Mouse (Mus musculus): Measurements from ENCODE around the gene Zfp408. TPM values are rescaled to one million over a fixed set of nuclear protein-coding genes. Genes with fewer than 3 reads are reported as not detected.
"Not testable (repeated sequence)": the region's sequence is repeated elsewhere in the genome, so short reads cannot be mapped to it uniquely, and the experiment has no call there.

Zfp408 gene
- polyA plus RNA-seq, 1 experiment from 2014 or later = 7.6 TPM

GRCm38 (mm10) chr2:91623366-91623765 is 26.2 kb downstream of the Zfp408 start:
- WGBS = 89% methylated on average over 7 of the region's 7 CpGs
- not testable (repeated sequence) for H3K27ac ChIP-seq (ENCODE audit: low read length); H3K4me1 ChIP-seq (ENCODE audit: control insufficient read depth, insufficient read depth, low read length); H3K4me3 ChIP-seq (ENCODE audit: low read depth, low read length); ATAC-seq (ENCODE audit: insufficient number of reproducible peaks, insufficient read depth, low FRiP score, low read depth); H3K4me2 ChIP-seq (replicated peaks; ENCODE audit: low read depth, low read length); H3K9ac ChIP-seq (replicated peaks; ENCODE audit: low read depth, low read length); H3K27me3 ChIP-seq (ENCODE audit: control insufficient read depth, insufficient read depth, low read length); H3K9me3 ChIP-seq (ENCODE audit: control insufficient read depth, low read depth, low read length)
- peaks cover 29% of the 10 kb centered on the region for H3K36me3 ChIP-seq (ENCODE audit: control insufficient read depth, insufficient read depth, low read length)

- Histone ChIP-seq H3K4me1 (ENCODE audit: control insufficient read depth, insufficient read depth, low read length) (no peaks in the 10 kb centered on the region), H3K27ac (ENCODE audit: low read length) (no peak overlapping the region), H3K4me2 (replicated peaks; ENCODE audit: low read depth, low read length) (no peak overlapping the region), H3K27me3 (ENCODE audit: control insufficient read depth, insufficient read depth, low read length) (no peaks in the 10 kb centered on the region), H3K9ac (replicated peaks; ENCODE audit: low read depth, low read length) (no peak overlapping the region), H3K36me3 (ENCODE audit: control insufficient read depth, insufficient read depth, low read length) (peaks cover 38% of the 10 kb centered on the region), H3K9me3 (ENCODE audit: control insufficient read depth, low read depth, low read length) (no peaks in the 10 kb centered on the region), H3K4me3 (ENCODE audit: low read depth, low read length) (no peak overlapping the region)
- no peak for ATAC-seq (ENCODE audit: insufficient number of reproducible peaks, insufficient read depth, low FRiP score, low read depth)
- 96% methylated on average over 5 of the region's 5 CpGs for WGBS
Observed at GRCm38 (mm10) chr2:91622356-91622755, 27.2 kb downstream of the Zfp408 start.

GRCm38 (mm10) chr2:91609370-91609769 is 40.2 kb downstream of the Zfp408 start:
- not testable (repeated sequence) for H3K27me3 ChIP-seq (ENCODE audit: control insufficient read depth, insufficient read depth, low read length); H3K27ac ChIP-seq (ENCODE audit: low read length); H3K9ac ChIP-seq (replicated peaks; ENCODE audit: low read depth, low read length); H3K4me3 ChIP-seq (ENCODE audit: low read depth, low read length); H3K9me3 ChIP-seq (ENCODE audit: control insufficient read depth, low read depth, low read length); H3K4me2 ChIP-seq (replicated peaks; ENCODE audit: low read depth, low read length); H3K4me1 ChIP-seq (ENCODE audit: control insufficient read depth, insufficient read depth, low read length); ATAC-seq (ENCODE audit: insufficient number of reproducible peaks, insufficient read depth, low FRiP score, low read depth)
- peaks cover 55% of the 10 kb centered on the region for H3K36me3 ChIP-seq (ENCODE audit: control insufficient read depth, insufficient read depth, low read length)

- no peak for ATAC-seq (ENCODE audit: insufficient number of reproducible peaks, insufficient read depth, low FRiP score, low read depth)
- H3K9me3 ChIP-seq (ENCODE audit: control insufficient read depth, low read depth, low read length) = no peaks in the 10 kb centered on the region
- H3K9ac ChIP-seq (replicated peaks; ENCODE audit: low read depth, low read length) = no peak overlapping the region
- no peak overlapping the region for H3K4me3 ChIP-seq (ENCODE audit: low read depth, low read length)
- no peaks in the 10 kb centered on the region for H3K4me1 ChIP-seq (ENCODE audit: control insufficient read depth, insufficient read depth, low read length)
- H3K36me3 ChIP-seq (ENCODE audit: control insufficient read depth, insufficient read depth, low read length) = peaks cover 79% of the 10 kb centered on the region
- 91% methylated on average over 4 of the region's 4 CpGs for WGBS
- H3K27me3 ChIP-seq (ENCODE audit: control insufficient read depth, insufficient read depth, low read length) = no peaks in the 10 kb centered on the region
- no peak overlapping the region for H3K4me2 ChIP-seq (replicated peaks; ENCODE audit: low read depth, low read length)
- H3K27ac ChIP-seq (ENCODE audit: low read length) = no peak overlapping the region
Observed at GRCm38 (mm10) chr2:91602389-91602788, 47.2 kb downstream of the Zfp408 start.

GRCm38 (mm10) chr2:91600475-91600874 is 49.1 kb downstream of the Zfp408 start:
- H3K4me3 ChIP-seq (ENCODE audit: low read depth, low read length) = no peak overlapping the region
- no peak overlapping the region for H3K9ac ChIP-seq (replicated peaks; ENCODE audit: low read depth, low read length)
- peaks cover 82% of the 10 kb centered on the region for H3K36me3 ChIP-seq (ENCODE audit: control insufficient read depth, insufficient read depth, low read length)
- H3K27me3 ChIP-seq (ENCODE audit: control insufficient read depth, insufficient read depth, low read length) = no peaks in the 10 kb centered on the region
- H3K4me1 ChIP-seq (ENCODE audit: control insufficient read depth, insufficient read depth, low read length) = no peaks in the 10 kb centered on the region
- H3K4me2 ChIP-seq (replicated peaks; ENCODE audit: low read depth, low read length) = no peak overlapping the region
- no peak for ATAC-seq (ENCODE audit: insufficient number of reproducible peaks, insufficient read depth, low FRiP score, low read depth)
- no peak overlapping the region for H3K27ac ChIP-seq (ENCODE audit: low read length)
- 97% methylated on average over 4 of the region's 4 CpGs for WGBS
- no peaks in the 10 kb centered on the region for H3K9me3 ChIP-seq (ENCODE audit: control insufficient read depth, low read depth, low read length)

Other genes with a start within 250 kb of the Zfp408 start
- 60.0 and 67.1 TPM in 2 replicates for gene 1110051M20Rik, start 205.1 kb downstream of the Zfp408 start, polyA plus RNA-seq (2014; fragmentation: Nextera tagmentation; extraction: Ambion mirVana)
- 5.2 and 5.9 TPM in 2 replicates for gene Lrp4, start 192.3 kb downstream of the Zfp408 start, polyA plus RNA-seq (2014; fragmentation: Nextera tagmentation; extraction: Ambion mirVana)
- gene Ckap5, start 123.0 kb downstream of the Zfp408 start, polyA plus RNA-seq (2014; fragmentation: Nextera tagmentation; extraction: Ambion mirVana) = 99.3 and 99.9 TPM in 2 replicates
- 0.13 and 0.61 TPM in 2 replicates for gene F2, start 13.4 kb downstream of the Zfp408 start, polyA plus RNA-seq (2014; fragmentation: Nextera tagmentation; extraction: Ambion mirVana)
- gene Arhgap1, start 69 bp upstream of the Zfp408 start, polyA plus RNA-seq (2014; fragmentation: Nextera tagmentation; extraction: Ambion mirVana) = 147 and 154 TPM in 2 replicates
- 27.8 and 30.0 TPM in 2 replicates for gene Atg13, start 60.8 kb upstream of the Zfp408 start, polyA plus RNA-seq (2014; fragmentation: Nextera tagmentation; extraction: Ambion mirVana)
- gene Harbi1, start 61.1 kb upstream of the Zfp408 start, polyA plus RNA-seq (2014; fragmentation: Nextera tagmentation; extraction: Ambion mirVana) = 18.2 and 21.5 TPM in 2 replicates
- 17.8 and 18.1 TPM in 2 replicates for gene Ambra1, start 80.3 kb upstream of the Zfp408 start, polyA plus RNA-seq (2014; fragmentation: Nextera tagmentation; extraction: Ambion mirVana)

Data from stomach, embryonic 14.5 days (tissue).